Mouse (Mus musculus) limb, embryonic 15.5 days (tissue): ENCODE measurements around the gene Slc9a2. TPM values are rescaled to one million over a fixed set of nuclear protein-coding genes. Genes with fewer than 3 reads are reported as not detected.
"Not testable (repeated sequence)": the region's sequence is repeated elsewhere in the genome, so short reads cannot be mapped to it uniquely, and the experiment has no call there.

Experiments
- ATAC-seq: fragments of 200-750 bp; cut with Nextera tagmentation; 2 replicates; pipeline ENCODE4 v1.8.0; 2017; ENCODE audit warnings: low read depth, moderate TSS enrichment; ENCODE audit not compliant: insufficient number of reproducible peaks, low FRiP score, low TSS enrichment
- H3K27ac ChIP-seq: fragments of 300-500 bp; sonication (generic); 2 replicates; pipeline ENCODE4 v1.5.1; 2015; ENCODE audit warnings: moderate library complexity, mild to moderate bottlenecking, inconsistent platforms
- H3K27me3 ChIP-seq: fragments of 300-500 bp; sonication (generic); 2 replicates; pipeline ENCODE4 v1.6.1; 2015; ENCODE audit warnings: inconsistent platforms
- H3K36me3 ChIP-seq: fragments of 300-500 bp; sonication (generic); 2 replicates; pipeline ENCODE4 v1.6.1; 2015; ENCODE audit warnings: inconsistent platforms
- H3K4me1 ChIP-seq: fragments of 300-500 bp; sonication (generic); 2 replicates; pipeline ENCODE4 v1.6.1; 2015; ENCODE audit warnings: inconsistent platforms
- H3K4me2 ChIP-seq: fragments of 300-500 bp; sonication (generic); 2 replicates; pipeline ENCODE4 v1.6.1; 2015; ENCODE audit warnings: mild to moderate bottlenecking, inconsistent platforms
- H3K4me3 ChIP-seq: fragments of 300-500 bp; sonication (generic); 2 replicates; pipeline ENCODE4 v1.5.1; 2015; ENCODE audit warnings: mild to moderate bottlenecking, inconsistent platforms
- H3K9ac ChIP-seq: fragments of 300-500 bp; sonication (generic); 2 replicates; pipeline ENCODE4 v1.6.1; 2015; ENCODE audit warnings: inconsistent platforms
- H3K9me3 ChIP-seq: fragments of 300-500 bp; sonication (generic); 2 replicates; pipeline ENCODE4 v1.6.1; 2016; ENCODE audit warnings: inconsistent platforms
- WGBS: fragments of 180-500 bp; shearing (Covaris S2); methylation state at CpG from one replicate; pipeline ENCODE4 v1.1.7; 2015; 5-methylcytosine and 5-hydroxymethylcytosine counted together
- polyA plus RNA-seq: library from polyadenylated mRNA; unstranded; fragments of >200 nt; fragmentation: Nextera tagmentation; extraction: Ambion mirVana; gene quantifications from 2 replicates; pipeline ENCODE4 v1.2.1, GENCODE M21; 2015

Slc9a2 gene
- polyA plus RNA-seq, 1 experiment from 2014 or later = 0.56 TPM

- Histone ChIP-seq H3K27me3 (no peaks in the 10 kb centered on the region), H3K4me3 (no peak overlapping the region), H3K9ac (no peak overlapping the region), H3K27ac (no peak overlapping the region), H3K36me3 (no peaks in the 10 kb centered on the region), H3K4me1 (no peaks in the 10 kb centered on the region), H3K9me3 (no peaks in the 10 kb centered on the region), H3K4me2 (no peak overlapping the region)
- ATAC-seq = no peak
- WGBS = 73% methylated on average over 1 of the region's 1 CpGs
Measured at GRCm38 (mm10) chr1:40728636-40729035, 48.3 kb downstream of the Slc9a2 start.

DNA sequence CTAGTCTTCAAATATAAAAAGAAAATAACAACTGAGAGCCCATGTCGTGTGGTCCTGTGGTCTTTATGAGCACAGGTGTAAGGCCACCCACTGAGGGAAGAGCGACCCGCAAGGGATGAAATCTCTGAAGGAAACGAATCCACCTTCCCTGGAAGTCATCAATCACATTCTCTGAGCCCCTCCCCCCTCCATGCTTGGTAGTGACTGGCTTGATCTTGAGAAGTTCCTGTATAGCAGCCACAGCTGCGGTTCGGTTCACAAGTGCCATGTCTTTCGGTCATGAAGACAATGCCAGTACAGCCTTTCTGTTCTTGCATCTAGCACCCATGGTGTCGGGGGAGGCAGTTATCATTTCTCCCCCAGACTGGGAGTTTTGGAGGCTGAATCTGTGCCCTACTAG, 57.3 kb downstream of the Slc9a2 start:
- H3K27ac ChIP-seq = no peak overlapping the region
- no peak overlapping the region for H3K4me2 ChIP-seq
- ATAC-seq = no peak
- no peaks in the 10 kb centered on the region for H3K36me3 ChIP-seq
- H3K4me3 ChIP-seq = no peak overlapping the region
- 70% methylated on average over 8 of the region's 8 CpGs for WGBS
- no peaks in the 10 kb centered on the region for H3K9me3 ChIP-seq
- no peak overlapping the region for H3K9ac ChIP-seq
- no peaks in the 10 kb centered on the region for H3K4me1 ChIP-seq
- no peaks in the 10 kb centered on the region for H3K27me3 ChIP-seq

GRCm38 (mm10) chr1:40738246-40738645, 57.9 kb downstream of the Slc9a2 start:
- H3K4me1 ChIP-seq, ATAC-seq, H3K9ac ChIP-seq, H3K4me2 ChIP-seq, H3K27me3 ChIP-seq, H3K9me3 ChIP-seq, H3K27ac ChIP-seq, H3K4me3 ChIP-seq, H3K36me3 ChIP-seq: not testable (repeated sequence)
- 92% methylated on average over 9 of the region's 9 CpGs for WGBS

GRCm38 (mm10) chr1:40740739-40741138, 60.4 kb downstream of the Slc9a2 start:
- Histone ChIP-seq H3K36me3 (no peaks in the 10 kb centered on the region), H3K4me3 (no peak overlapping the region), H3K27me3 (no peaks in the 10 kb centered on the region), H3K27ac (no peak overlapping the region), H3K9ac (no peak overlapping the region), H3K4me1 (no peaks in the 10 kb centered on the region), H3K4me2 (no peak overlapping the region), H3K9me3 (no peaks in the 10 kb centered on the region)
- no peak for ATAC-seq
- WGBS = 33% methylated on average over 2 of the region's 2 CpGs

- no peaks in the 10 kb centered on the region for H3K4me1 ChIP-seq
- no peaks in the 10 kb centered on the region for H3K27me3 ChIP-seq
- ATAC-seq = no peak
- H3K4me2 ChIP-seq = no peak overlapping the region
- WGBS = 68% methylated on average over 5 of the region's 5 CpGs
- H3K9ac ChIP-seq = no peak overlapping the region
- no peak overlapping the region for H3K4me3 ChIP-seq
- no peak overlapping the region for H3K27ac ChIP-seq
- no peaks in the 10 kb centered on the region for H3K36me3 ChIP-seq
- H3K9me3 ChIP-seq = no peaks in the 10 kb centered on the region
Measured at GRCm38 (mm10) chr1:40746089-40746488, 65.7 kb downstream of the Slc9a2 start.

DNA sequence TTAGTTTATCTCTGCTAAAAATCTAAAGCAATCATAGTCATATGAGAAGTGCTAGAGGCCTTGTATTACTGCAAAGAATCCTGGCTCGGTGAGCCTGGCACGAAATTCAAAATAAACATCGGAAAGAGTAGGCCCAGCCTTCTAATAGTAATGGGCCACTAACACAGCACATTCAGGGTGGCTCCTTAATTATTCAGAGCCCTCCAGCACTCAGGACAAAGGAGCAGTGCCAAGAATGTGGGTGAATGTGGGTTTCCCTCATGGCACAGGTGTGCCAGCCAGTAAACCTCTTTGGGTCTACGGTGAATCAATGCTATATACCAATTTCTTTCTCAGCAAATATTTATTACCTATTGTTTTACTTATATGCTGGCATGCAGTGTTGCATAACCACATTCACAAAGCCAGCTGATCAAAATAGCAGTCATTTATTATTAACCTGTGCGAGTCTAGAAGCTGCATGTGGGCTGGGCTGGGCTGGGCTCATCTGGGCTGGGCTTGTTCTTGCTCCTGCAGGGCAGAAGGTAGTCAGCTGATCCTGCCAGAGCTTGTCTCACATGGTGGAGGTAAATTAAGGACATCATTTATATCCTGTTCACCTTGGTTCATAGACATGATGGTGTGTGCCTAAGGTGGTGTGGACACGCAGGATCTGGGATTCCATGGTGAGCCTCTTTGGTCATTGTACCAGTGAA, 79.5 kb downstream of the Slc9a2 start:
- H3K4me1 ChIP-seq = no peaks in the 10 kb centered on the region
- ATAC-seq = no peak
- no peaks in the 10 kb centered on the region for H3K9me3 ChIP-seq
- 63% methylated on average over 6 of the region's 6 CpGs for WGBS
- H3K4me2 ChIP-seq = no peak overlapping the region
- no peak overlapping the region for H3K9ac ChIP-seq
- no peaks in the 10 kb centered on the region for H3K36me3 ChIP-seq
- no peak overlapping the region for H3K27ac ChIP-seq
- H3K27me3 ChIP-seq = no peaks in the 10 kb centered on the region
- no peak overlapping the region for H3K4me3 ChIP-seq

DNA sequence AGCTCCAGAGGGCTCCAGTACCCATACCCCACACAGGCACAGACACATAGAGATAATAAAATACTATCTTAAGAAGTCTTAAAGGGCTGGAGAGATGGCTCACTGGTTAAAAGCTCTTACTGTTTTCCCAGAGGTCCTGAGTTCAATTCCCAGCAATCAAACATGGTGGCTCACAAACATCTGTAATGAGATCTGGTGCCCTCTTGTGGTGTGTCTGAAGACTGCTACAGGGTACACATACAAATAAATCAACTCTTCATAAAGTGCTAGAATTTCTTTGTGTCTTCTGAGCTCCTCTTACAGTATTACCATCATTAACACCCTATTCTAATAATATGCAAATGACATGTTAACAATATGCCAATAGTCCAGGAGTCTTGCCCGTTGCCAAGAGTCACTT, 83.7 kb downstream of the Slc9a2 start:
- H3K4me3 ChIP-seq = no peak overlapping the region
- WGBS = 95% methylated on average over 1 of the region's 1 CpGs

GRCm38 (mm10) chr1:40764701-40765275, 84.4 kb downstream of the Slc9a2 start:
- H3K27me3 ChIP-seq = no peaks in the 10 kb centered on the region
- H3K9me3 ChIP-seq = no peaks in the 10 kb centered on the region
- ATAC-seq = no peak
- no peak overlapping the region for H3K4me2 ChIP-seq
- no peak overlapping the region for H3K27ac ChIP-seq
- H3K4me1 ChIP-seq = no peaks in the 10 kb centered on the region
- 42% methylated on average over 15 of the region's 15 CpGs for WGBS
- no peak overlapping the region for H3K9ac ChIP-seq
- no peak overlapping the region for H3K4me3 ChIP-seq
- H3K36me3 ChIP-seq = no peaks in the 10 kb centered on the region

More for the DNA sequence above, 83.7 kb downstream of the Slc9a2 start:
- Histone ChIP-seq H3K27ac (no peak overlapping the region), H3K9me3 (no peaks in the 10 kb centered on the region), H3K36me3 (no peaks in the 10 kb centered on the region), H3K4me1 (no peaks in the 10 kb centered on the region), H3K9ac (no peak overlapping the region), H3K4me2 (no peak overlapping the region), H3K27me3 (no peaks in the 10 kb centered on the region)
- no peak for ATAC-seq

DNA sequence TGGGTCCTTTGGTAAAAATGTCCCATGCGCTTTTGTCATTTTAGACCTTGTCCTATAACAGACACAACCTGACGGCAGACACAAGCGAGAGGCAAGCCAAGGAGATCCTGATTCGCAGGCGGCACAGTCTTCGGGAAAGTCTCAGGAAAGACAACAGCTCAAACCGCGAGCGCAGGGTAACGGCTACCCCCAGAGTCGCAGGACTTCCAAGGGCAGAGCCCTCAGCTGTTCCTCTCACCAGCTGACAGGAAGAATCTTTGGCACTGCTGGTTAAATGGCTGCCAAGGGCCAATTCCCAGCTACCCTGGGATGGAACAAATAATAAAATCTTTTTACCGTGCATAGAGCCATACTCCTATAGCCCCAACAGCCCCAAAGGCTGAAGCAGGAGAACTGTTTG, 85.1 kb downstream of the Slc9a2 start:
- 73% methylated on average over 12 of the region's 12 CpGs for WGBS
- ATAC-seq = no peak
- H3K27ac ChIP-seq = no peak overlapping the region

DNA sequence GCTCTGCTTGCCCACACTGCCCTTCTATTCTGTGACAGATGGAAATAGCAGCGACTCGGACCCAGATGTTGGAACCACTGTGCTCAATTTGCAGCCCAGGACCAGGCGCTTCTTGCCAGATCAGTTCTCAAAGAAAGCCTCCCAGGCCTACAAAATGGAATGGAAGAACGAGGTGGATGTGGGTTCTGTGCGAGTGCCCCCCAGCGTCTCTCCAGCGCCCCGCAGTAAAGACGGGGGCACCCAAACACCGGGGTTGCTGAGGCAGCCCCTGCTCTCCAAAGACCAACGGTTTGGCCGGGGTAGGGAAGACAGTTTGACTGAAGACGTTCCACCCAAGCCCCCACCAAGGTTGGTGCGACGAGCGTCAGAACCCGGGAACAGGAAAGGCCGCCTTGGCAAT, 87.2 kb downstream of the Slc9a2 start:
- H3K9ac ChIP-seq = no peak overlapping the region
- H3K9me3 ChIP-seq = no peaks in the 10 kb centered on the region
- H3K4me2 ChIP-seq = no peak overlapping the region
- H3K27me3 ChIP-seq = no peaks in the 10 kb centered on the region
- ATAC-seq = no peak
- H3K36me3 ChIP-seq = no peaks in the 10 kb centered on the region
- no peak overlapping the region for H3K4me3 ChIP-seq
- whole genome bisulfite sequencing = 85% methylated on average over 18 of the region's 18 CpGs
- H3K27ac ChIP-seq = no peak overlapping the region
- no peaks in the 10 kb centered on the region for H3K4me1 ChIP-seq

More for the DNA sequence above, 85.1 kb downstream of the Slc9a2 start:
- Histone ChIP-seq H3K4me3 (no peak overlapping the region), H3K9me3 (no peaks in the 10 kb centered on the region), H3K4me2 (no peak overlapping the region), H3K9ac (no peak overlapping the region), H3K4me1 (no peaks in the 10 kb centered on the region), H3K27me3 (no peaks in the 10 kb centered on the region), H3K36me3 (no peaks in the 10 kb centered on the region)

GRCm38 (mm10) chr1:40768606-40769005, 88.2 kb downstream of the Slc9a2 start:
- H3K9ac ChIP-seq = no peak overlapping the region
- H3K9me3 ChIP-seq = no peaks in the 10 kb centered on the region
- ATAC-seq = no peak
- no peak overlapping the region for H3K27ac ChIP-seq
- H3K4me2 ChIP-seq = no peak overlapping the region
- H3K4me3 ChIP-seq = no peak overlapping the region
- H3K27me3 ChIP-seq = no peaks in the 10 kb centered on the region
- 37% methylated on average over 6 of the region's 6 CpGs for WGBS
- H3K36me3 ChIP-seq = peaks cover 6% of the 10 kb centered on the region; the same call in 1 of the 2 replicates
- H3K4me1 ChIP-seq = no peaks in the 10 kb centered on the region

DNA sequence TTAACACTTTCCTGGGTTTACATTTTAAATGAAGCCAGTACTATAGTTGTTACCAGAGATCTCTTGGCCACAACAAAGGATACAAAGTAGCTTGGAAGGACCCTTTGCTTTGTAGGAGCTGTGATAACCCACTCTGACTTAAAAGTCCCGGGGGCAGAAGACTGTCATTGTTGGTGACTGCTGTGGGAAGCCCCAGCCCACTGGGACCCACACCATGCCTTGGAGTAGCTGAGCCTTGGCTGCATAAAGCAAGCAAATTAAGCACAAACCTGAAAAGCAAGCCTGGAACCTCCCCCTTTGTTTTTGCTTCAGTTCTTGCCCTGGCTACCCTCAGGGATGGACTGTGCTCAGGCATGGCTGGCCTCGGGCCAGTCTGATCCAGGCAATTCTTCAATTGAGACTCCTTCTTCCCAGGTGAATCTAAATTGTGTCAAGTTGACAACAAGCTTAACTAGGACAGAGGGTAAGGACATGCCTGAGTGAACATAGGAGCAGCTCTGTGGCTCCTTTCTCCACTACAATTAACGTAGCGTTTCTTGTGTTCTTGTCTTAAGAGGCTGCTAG, 89.0 kb downstream of the Slc9a2 start:
- Histone ChIP-seq H3K4me1 (no peaks in the 10 kb centered on the region), H3K27ac (no peak overlapping the region), H3K9me3 (no peaks in the 10 kb centered on the region), H3K9ac (no peak overlapping the region), H3K27me3 (no peaks in the 10 kb centered on the region), H3K36me3 (peaks cover 13% of the 10 kb centered on the region), H3K4me2 (no peak overlapping the region), H3K4me3 (no peak overlapping the region)
- WGBS = 62% methylated on average over 4 of the region's 4 CpGs
- ATAC-seq = no peak
